10 mouse cellular contexts compared by ENCODE assay signal in the genomic region with DNA sequence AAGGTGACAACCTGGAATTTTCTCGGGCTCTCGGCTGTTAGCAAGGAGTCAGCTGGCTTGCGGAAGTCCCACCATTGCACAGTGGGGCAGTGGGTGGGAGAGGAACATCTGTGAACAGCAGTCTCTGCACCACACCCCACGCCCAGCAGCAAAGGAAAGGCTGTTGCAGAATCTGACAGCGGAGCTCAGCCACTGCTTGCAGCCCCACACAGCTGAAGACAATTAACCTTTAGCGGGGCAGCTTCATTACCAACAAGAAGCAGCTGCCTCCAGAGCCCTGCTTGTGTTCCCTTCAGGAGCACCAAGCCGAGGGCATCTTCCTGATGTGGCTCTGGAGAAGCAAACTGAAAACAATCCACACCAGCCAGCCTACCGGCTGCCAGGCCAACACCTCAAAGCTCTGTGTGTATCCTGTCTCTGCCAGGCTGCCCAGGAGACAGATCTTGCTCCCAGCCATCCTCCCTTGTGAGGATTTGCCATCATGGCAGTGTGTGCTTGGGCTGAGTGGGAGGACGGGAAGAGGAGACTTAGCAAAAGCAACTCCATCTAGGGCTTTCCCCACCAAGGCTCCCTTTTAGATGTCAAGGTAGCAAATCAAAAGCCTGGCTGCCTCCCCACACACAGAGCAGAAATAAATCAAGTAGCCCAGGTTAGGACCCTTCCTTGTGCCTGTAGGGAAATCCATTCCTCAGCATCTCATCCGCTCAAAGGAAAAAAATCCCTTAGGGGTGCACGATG.
DNase-seq lines count a peak whose midpoint lies in the region; ATAC-seq and TF ChIP-seq lines count a peak whose summit lies in the region.
"Had no signal": no experiment of that assay in that cellular context is flagged by ENCODE, and none has a peak within 500 bp of the region (broad histone marks: within the 10 kb centered on the region; RNA-seq: fewer than 3 reads in every experiment).

No protein-coding gene starts in this region.

- H3K27me3 ChIP-seq in kidney, postnatal 0 days (ENCODE audit: insufficient read depth, low read length): no peaks in the 10 kb centered on the region
- no peaks in the 10 kb centered on the region; the same call in 1 of the 2 replicates for H3K27me3 ChIP-seq in embryonic facial prominence, embryonic 14.5 days (replicated peaks; ENCODE audit: control insufficient read depth, insufficient read depth, low read length)
- H3K27me3 ChIP-seq in hindbrain, postnatal 0 days (ENCODE audit: insufficient read depth, low read length): no peaks in the 10 kb centered on the region

- ATAC-seq in kidney, postnatal 0 days (replicated peaks; ENCODE audit: low FRiP score, low read depth): peak; percentile 62; the same call in 1 of the 2 replicates
- ATAC-seq in embryonic facial prominence, embryonic 14.5 days (ENCODE audit: low read depth): peak; percentile 50; the same call in 1 of the 2 replicates
- ATAC-seq in hindbrain, postnatal 0 days: 0 out of 2 replicates have a peak, but pooled peaks have one; percentile 43

- no peak overlapping the region for H3K4me3 ChIP-seq in kidney, postnatal 0 days (replicated peaks; ENCODE audit: low read depth, low read length)
- H3K4me3 ChIP-seq in embryonic facial prominence, embryonic 14.5 days (ENCODE audit: low read depth, low read length): no peak overlapping the region
- H3K4me3 ChIP-seq in hindbrain, postnatal 0 days (ENCODE audit: low read length): no peak overlapping the region
- H3K4me3 ChIP-seq: erythroblast, embryonic 14.5 days had no signal

- H3K9me3 ChIP-seq in kidney, postnatal 0 days (replicated peaks; ENCODE audit: low read length): no peaks in the 10 kb centered on the region
- no peaks in the 10 kb centered on the region for H3K9me3 ChIP-seq in embryonic facial prominence, embryonic 14.5 days (ENCODE audit: control insufficient read depth, low read length)
- no peaks in the 10 kb centered on the region for H3K9me3 ChIP-seq in hindbrain, postnatal 0 days (ENCODE audit: low read length)

- H3K36me3 ChIP-seq in kidney, postnatal 0 days (ENCODE audit: insufficient read depth, low read length): no peaks in the 10 kb centered on the region
- no peaks in the 10 kb centered on the region for H3K36me3 ChIP-seq in embryonic facial prominence, embryonic 14.5 days (ENCODE audit: control insufficient read depth, insufficient read depth, low read length)
- no peaks in the 10 kb centered on the region for H3K36me3 ChIP-seq in hindbrain, postnatal 0 days (ENCODE audit: insufficient read depth, low read length)

- DNase-seq in kidney, postnatal 0 days (ENCODE audit: low spot score): peak; percentile 79
- DNase-seq in kidney, adult 8-10 months: no peak
- DNase-seq in embryonic facial prominence, embryonic 14.5 days (ENCODE audit: low spot score): peak; percentile 76
- no peak for DNase-seq in hindbrain, postnatal 0 days (ENCODE audit: low spot score)
- peak; percentile 49 for DNase-seq in neural tube, embryonic 10.5 days (ENCODE audit: extremely low spot score, low spot score)
- no peak for DNase-seq in adrenal gland, adult (ENCODE audit: inconsistent age in 2 of 2, low spot score in 1 of 2)
- no peak for DNase-seq in liver
- no peak for DNase-seq in adrenal gland, postnatal 36 days

- H3K4me1 ChIP-seq in kidney, postnatal 0 days (replicated peaks; ENCODE audit: insufficient read depth, low read length): 0 out of 2 replicates have a peak, but pooled peaks cover 5% of the 10 kb centered on the region
- peaks cover 16% of the 10 kb centered on the region for H3K4me1 ChIP-seq in embryonic facial prominence, embryonic 14.5 days (ENCODE audit: control insufficient read depth, insufficient read depth, low read length)
- H3K4me1 ChIP-seq in hindbrain, postnatal 0 days (ENCODE audit: insufficient read depth, low read length): peaks cover 13% of the 10 kb centered on the region

- H3K4me2 ChIP-seq in kidney, postnatal 0 days (ENCODE audit: low read length): no peak overlapping the region
- H3K4me2 ChIP-seq in embryonic facial prominence, embryonic 14.5 days (ENCODE audit: low read depth, low read length): peak overlapping the region; percentile 18; the same call in 1 of the 2 replicates
- H3K4me2 ChIP-seq in hindbrain, postnatal 0 days (ENCODE audit: low read depth, low read length): no peak overlapping the region

- H3K9ac ChIP-seq in kidney, postnatal 0 days (ENCODE audit: low read depth, low read length): no peak overlapping the region
- peak overlapping the region; percentile 6; the same call in 1 of the 2 replicates for H3K9ac ChIP-seq in embryonic facial prominence, embryonic 14.5 days (ENCODE audit: low read depth, low read length)
- no peak overlapping the region for H3K9ac ChIP-seq in hindbrain, postnatal 0 days (replicated peaks; ENCODE audit: low read length)
- H3K9ac ChIP-seq: liver, embryonic 14.5 days had no signal

- WGBS in kidney, postnatal 0 days: 22% methylated on average over 11 of the region's 11 CpGs
- WGBS in embryonic facial prominence, embryonic 14.5 days: 21% methylated on average over 11 of the region's 11 CpGs
- WGBS in hindbrain, postnatal 0 days: 40% methylated on average over 11 of the region's 11 CpGs

- TF ChIP-seq CTCF in kidney, postnatal 0 days (IDR thresholded peaks at IDR 0.05; ENCODE audit: low read depth): no peak
- TF ChIP-seq CTCF in hindbrain, postnatal 0 days (IDR thresholded peaks at IDR 0.05; ENCODE audit: low read depth): no peak

- peak overlapping the region; percentile 27; the same call in 1 of the 2 replicates for H3K27ac ChIP-seq in kidney, postnatal 0 days
- no peak overlapping the region; the same call in 1 of the 2 replicates for H3K27ac ChIP-seq in embryonic facial prominence, embryonic 14.5 days (replicated peaks; ENCODE audit: low read depth, low read length)
- no peak overlapping the region for H3K27ac ChIP-seq in hindbrain, postnatal 0 days
- H3K27ac ChIP-seq: liver, embryonic 14.5 days had no signal

Comparison
In these comparisons a context has a peak if more than half of its experiments do, and no peak if none do; other contexts are left out.
1. DNase-seq: peak in kidney, postnatal 0 days (single experiment), embryonic facial prominence, embryonic 14.5 days (single experiment) and neural tube, embryonic 10.5 days (single experiment); none in kidney, adult 8-10 months (0 of 2), hindbrain, postnatal 0 days (single experiment), adrenal gland, adult (0 of 2), liver (single experiment) and adrenal gland, postnatal 36 days (0 of 2).
2. Peak in every context shown above with its lines, with median percentiles within 50 percentile points of each other: ATAC-seq.